Mouse (Mus musculus) layer of hippocampus, adult 9-10 months (tissue): ENCODE measurements around the gene Rpl9.

ENCODE experiments used
- DNase-seq: peaks from one replicate; pipeline ENCODE4 v3.0.0; 2022; ENCODE audit warnings: low spot score

Rpl9 gene

GRCm38 (mm10) chr5:65390648-65391644, at the start of gene Rpl9, which contains the start of gene Lias:
TSS of gene Rpl9 (minus strand) at chr5:65391444.
TSS of gene Lias (plus strand) at chr5:65391497.
- peak; percentile 97 for DNase-seq

- DNase-seq = no peak
Observed at GRCm38 (mm10) chr5:65438041-65438440, 46.8 kb upstream of the Rpl9 start.

GRCm38 (mm10) chr5:65435806-65436561, 44.7 kb upstream of the Rpl9 start, which contains the start of gene Ugdh:
TSS of gene Ugdh (minus strand) at chr5:65435949.
- peak; percentile 79 for DNase-seq

GRCm38 (mm10) chr5:65435363-65435805, 44.1 kb upstream of the Rpl9 start:
- DNase-seq = no peak

- peak; percentile 20 for DNase-seq
Observed at GRCm38 (mm10) chr5:65434471-65435362, 43.5 kb upstream of the Rpl9 start.

GRCm38 (mm10) chr5:65429441-65429840, 38.2 kb upstream of the Rpl9 start:
- no peak for DNase-seq

GRCm38 (mm10) chr5:65428321-65428720, 37.1 kb upstream of the Rpl9 start:
- no peak for DNase-seq

GRCm38 (mm10) chr5:65425251-65425650, 34.0 kb upstream of the Rpl9 start:
- no peak for DNase-seq

GRCm38 (mm10) chr5:65424215-65424614, 33.0 kb upstream of the Rpl9 start:
- no peak for DNase-seq

- no peak for DNase-seq
Observed at GRCm38 (mm10) chr5:65422803-65423202, 31.6 kb upstream of the Rpl9 start.

- DNase-seq = no peak
Observed at GRCm38 (mm10) chr5:65420822-65421221, 29.6 kb upstream of the Rpl9 start.

- no peak for DNase-seq
Observed at GRCm38 (mm10) chr5:65419136-65419535, 27.9 kb upstream of the Rpl9 start.

- no peak for DNase-seq
Observed at GRCm38 (mm10) chr5:65415653-65416458, 24.6 kb upstream of the Rpl9 start.

GRCm38 (mm10) chr5:65407989-65408388, 16.7 kb upstream of the Rpl9 start:
- DNase-seq = no peak

- peak; percentile 84 for DNase-seq
Observed at GRCm38 (mm10) chr5:65401251-65401994, 10.2 kb upstream of the Rpl9 start.

GRCm38 (mm10) chr5:65394425-65394824, 3.2 kb upstream of the Rpl9 start:
- DNase-seq = no peak

GRCm38 (mm10) chr5:65391753-65392152, 509 bp upstream of the Rpl9 start:
- DNase-seq = no peak

- DNase-seq = no peak
Observed at GRCm38 (mm10) chr5:65387008-65387867, 4.0 kb downstream of the Rpl9 start.

GRCm38 (mm10) chr5:65385704-65386103, 5.5 kb downstream of the Rpl9 start:
- DNase-seq = no peak
